Mouse (Mus musculus): ENCODE data around the gene Arhgap5. TPM values are rescaled to one million over a fixed set of nuclear protein-coding genes. Genes with fewer than 3 reads are reported as not detected.
A peak's percentile ranks its signal among the peaks of the same experiment; 100 is the strongest.

Arhgap5 gene
- polyA plus RNA-seq, 1 experiment from 2014 or later = 58.0 TPM

DNA sequence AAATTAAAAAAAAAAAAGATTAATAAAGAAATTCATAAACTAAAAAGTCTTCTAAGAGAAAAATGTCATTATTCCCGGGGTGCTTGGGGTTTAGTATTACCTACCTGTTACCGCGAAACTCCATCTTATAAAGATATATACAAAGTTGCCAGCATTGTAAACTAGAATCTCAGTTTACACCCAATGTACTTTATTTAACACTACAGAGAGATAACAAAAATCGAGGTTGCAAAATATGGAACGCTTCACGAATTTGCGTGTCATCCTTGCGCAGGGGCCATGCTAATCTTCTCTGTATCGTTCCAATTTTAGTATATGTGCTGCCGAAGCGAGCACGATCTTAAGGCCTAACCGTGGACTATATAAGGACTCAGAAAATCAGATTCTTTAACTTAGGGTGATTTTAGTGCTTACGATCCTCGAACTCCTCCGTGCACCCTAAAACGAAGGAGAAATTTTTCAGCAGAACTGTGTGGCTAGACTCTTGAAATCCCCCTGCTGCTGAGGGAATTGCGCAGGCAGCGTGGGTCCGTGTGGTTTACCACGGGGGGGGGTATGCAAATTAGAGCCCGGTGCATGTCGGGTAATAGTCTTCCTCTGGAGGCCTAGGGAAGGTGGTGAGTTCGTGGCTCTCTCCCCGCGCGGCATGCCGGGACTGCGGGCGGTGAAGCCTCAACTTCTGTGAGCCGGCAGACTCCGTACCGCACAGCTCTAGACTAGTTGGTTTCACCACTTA lies 100.7 kb downstream of the Arhgap5 start:
- Histone ChIP-seq H3K27me3 (ENCODE audit: control insufficient read depth, insufficient read depth, low read length) (no peaks in the 10 kb centered on the region), H3K36me3 (ENCODE audit: control insufficient read depth, insufficient read depth, low read length) (no peaks in the 10 kb centered on the region), H3K27ac (ENCODE audit: low read length) (peak overlapping the region; percentile 92), H3K4me2 (replicated peaks; ENCODE audit: low read depth, low read length) (peak overlapping the region; percentile 55), H3K4me3 (ENCODE audit: low read depth, low read length) (peak overlapping the region; percentile 90), H3K9me3 (ENCODE audit: control insufficient read depth, low read depth, low read length) (no peaks in the 10 kb centered on the region), H3K9ac (replicated peaks; ENCODE audit: low read depth, low read length) (peak overlapping the region; percentile 53), H3K4me1 (ENCODE audit: control insufficient read depth, insufficient read depth, low read length) (peaks cover 6% of the 10 kb centered on the region; the same call in 1 of the 2 replicates)
- ATAC-seq (ENCODE audit: insufficient number of reproducible peaks, insufficient read depth, low FRiP score, low read depth) = peak; percentile 88
- WGBS = under 1% methylated on average over 33 of the region's 33 CpGs

DNA sequence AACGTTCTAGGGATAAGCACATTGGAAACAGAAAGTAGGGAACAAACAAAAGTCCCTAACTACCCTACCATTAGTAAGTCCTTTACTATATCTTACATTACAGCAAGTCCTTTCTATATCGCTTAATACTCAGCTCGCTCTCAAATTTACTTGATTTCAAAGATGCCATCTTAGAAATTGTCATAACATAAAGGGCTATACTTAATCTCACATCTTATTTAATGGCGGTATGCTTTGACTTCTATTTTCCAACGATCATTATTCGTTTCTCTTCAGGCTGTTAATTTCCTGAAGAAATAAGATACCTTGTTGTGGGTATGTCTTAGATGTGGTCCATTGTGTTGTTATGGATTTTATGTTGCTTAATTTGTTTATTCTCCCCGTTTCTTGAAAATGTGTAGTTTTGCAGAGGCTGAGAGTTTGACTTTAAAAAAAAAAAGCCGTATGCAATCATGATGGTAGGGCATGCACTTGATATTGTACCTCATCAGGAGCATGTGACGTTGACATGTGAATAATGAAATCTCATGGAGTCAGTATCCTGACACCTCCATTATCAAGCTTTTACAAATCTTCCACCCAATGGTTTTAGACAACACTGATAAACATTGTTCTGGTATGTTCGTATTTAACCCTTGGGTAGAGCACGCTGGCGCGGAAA lies 101.3 kb downstream of the Arhgap5 start:
- Histone ChIP-seq H3K27ac (ENCODE audit: low read length) (peak overlapping the region; percentile 92), H3K27me3 (ENCODE audit: control insufficient read depth, insufficient read depth, low read length) (no peaks in the 10 kb centered on the region), H3K9me3 (ENCODE audit: control insufficient read depth, low read depth, low read length) (no peaks in the 10 kb centered on the region), H3K36me3 (ENCODE audit: control insufficient read depth, insufficient read depth, low read length) (no peaks in the 10 kb centered on the region), H3K4me3 (ENCODE audit: low read depth, low read length) (peak overlapping the region; percentile 90), H3K4me2 (replicated peaks; ENCODE audit: low read depth, low read length) (peak overlapping the region; percentile 34), H3K4me1 (ENCODE audit: control insufficient read depth, insufficient read depth, low read length) (peaks cover 6% of the 10 kb centered on the region; the same call in 1 of the 2 replicates), H3K9ac (replicated peaks; ENCODE audit: low read depth, low read length) (peak overlapping the region; percentile 53; the same call in 1 of the 2 replicates)
- ATAC-seq (ENCODE audit: insufficient number of reproducible peaks, insufficient read depth, low FRiP score, low read depth) = no peak
- 46% methylated on average over 13 of the region's 13 CpGs for WGBS

DNA sequence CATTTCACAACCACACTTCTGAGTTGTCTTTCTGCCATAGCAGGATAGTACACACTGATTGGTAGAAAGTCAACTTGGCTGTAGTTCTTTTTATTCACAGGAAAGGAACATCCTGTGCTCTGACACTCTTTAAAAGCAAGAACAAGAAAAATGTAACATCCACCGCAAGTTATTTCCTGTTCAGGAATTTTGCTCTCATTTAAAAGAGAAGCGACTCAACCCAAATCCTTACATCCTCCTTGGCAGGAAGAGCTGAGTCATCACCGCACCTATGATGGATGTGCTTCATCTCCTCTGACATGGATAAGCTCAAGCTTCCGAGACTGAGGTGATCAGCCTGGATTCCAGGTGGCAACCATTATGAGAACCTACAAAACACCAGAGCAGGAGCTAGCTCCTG lies 103.6 kb downstream of the Arhgap5 start:
- no peaks in the 10 kb centered on the region for H3K9me3 ChIP-seq (ENCODE audit: control insufficient read depth, low read depth, low read length)
- H3K36me3 ChIP-seq (ENCODE audit: control insufficient read depth, insufficient read depth, low read length) = no peaks in the 10 kb centered on the region
- H3K4me2 ChIP-seq (replicated peaks; ENCODE audit: low read depth, low read length) = no peak overlapping the region
- H3K9ac ChIP-seq (replicated peaks; ENCODE audit: low read depth, low read length) = no peak overlapping the region
- no peak overlapping the region for H3K27ac ChIP-seq (ENCODE audit: low read length)
- H3K27me3 ChIP-seq (ENCODE audit: control insufficient read depth, insufficient read depth, low read length) = no peaks in the 10 kb centered on the region
- H3K4me3 ChIP-seq (ENCODE audit: low read depth, low read length) = no peak overlapping the region
- H3K4me1 ChIP-seq (ENCODE audit: control insufficient read depth, insufficient read depth, low read length) = peaks cover 4% of the 10 kb centered on the region; the same call in 1 of the 2 replicates
- 35% methylated on average over 4 of the region's 4 CpGs for WGBS
- no peak for ATAC-seq (ENCODE audit: insufficient number of reproducible peaks, insufficient read depth, low FRiP score, low read depth)

DNA sequence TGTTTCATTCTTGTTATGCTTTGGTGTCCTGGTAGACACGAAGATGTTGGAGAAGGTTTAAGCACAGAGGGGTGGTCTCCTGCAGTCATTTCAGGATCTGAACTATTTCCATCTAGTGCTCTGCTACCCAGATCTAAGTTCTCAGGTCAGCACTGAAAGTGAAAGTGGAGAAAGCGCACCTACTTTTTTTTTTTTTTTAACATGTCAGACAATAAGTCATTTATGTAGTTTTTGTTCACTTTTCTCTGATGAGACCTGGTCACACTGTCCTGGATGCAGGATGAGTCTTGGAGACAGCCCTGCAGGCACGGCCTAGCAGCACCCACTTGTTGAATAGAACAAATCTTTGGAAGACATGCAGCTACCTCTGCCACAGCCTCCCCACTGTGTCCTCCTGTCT lies 111.9 kb downstream of the Arhgap5 start:
- no peak overlapping the region for H3K4me3 ChIP-seq (ENCODE audit: low read depth, low read length)
- H3K9ac ChIP-seq (replicated peaks; ENCODE audit: low read depth, low read length) = no peak overlapping the region
- no peaks in the 10 kb centered on the region for H3K9me3 ChIP-seq (ENCODE audit: control insufficient read depth, low read depth, low read length)
- H3K4me1 ChIP-seq (ENCODE audit: control insufficient read depth, insufficient read depth, low read length) = no peaks in the 10 kb centered on the region
- H3K36me3 ChIP-seq (ENCODE audit: control insufficient read depth, insufficient read depth, low read length) = no peaks in the 10 kb centered on the region
- ATAC-seq (ENCODE audit: insufficient number of reproducible peaks, insufficient read depth, low FRiP score, low read depth) = no peak
- H3K27me3 ChIP-seq (ENCODE audit: control insufficient read depth, insufficient read depth, low read length) = no peaks in the 10 kb centered on the region
- no peak overlapping the region for H3K27ac ChIP-seq (ENCODE audit: low read length)
- no peak overlapping the region for H3K4me2 ChIP-seq (replicated peaks; ENCODE audit: low read depth, low read length)
- 65% methylated on average over 3 of the region's 3 CpGs for WGBS

DNA sequence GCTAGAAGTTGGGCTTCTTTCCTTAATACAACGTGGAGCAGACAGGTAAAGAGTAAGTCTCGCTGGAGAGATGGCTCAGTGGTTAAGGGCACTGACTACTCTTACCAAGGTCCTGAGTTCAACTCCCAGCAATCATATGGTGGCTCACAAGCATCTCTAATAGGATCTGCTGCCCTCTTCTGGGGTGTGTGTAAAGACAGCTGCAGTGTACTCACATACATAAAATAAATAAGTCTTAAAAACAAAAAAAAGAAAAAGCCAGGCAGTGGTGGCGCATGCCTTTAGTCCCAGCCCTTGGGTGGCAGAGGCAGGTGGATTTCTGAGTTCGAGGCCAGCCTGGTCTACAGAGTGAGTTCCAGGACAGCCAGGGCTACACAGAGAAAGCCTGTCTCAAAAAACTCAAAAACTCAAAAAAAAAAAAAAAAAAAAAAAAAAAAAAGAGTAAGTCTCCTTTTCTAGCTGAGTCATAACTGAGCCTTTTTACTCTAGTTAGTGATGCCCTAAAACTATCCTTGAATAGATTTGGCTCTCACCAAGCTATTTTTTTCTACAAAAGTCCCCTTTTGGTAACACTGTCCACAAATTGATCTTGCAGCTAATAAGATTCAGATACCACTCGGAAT lies 114.8 kb downstream of the Arhgap5 start:
- Histone ChIP-seq H3K27me3 (ENCODE audit: control insufficient read depth, insufficient read depth, low read length) (no peaks in the 10 kb centered on the region), H3K9me3 (ENCODE audit: control insufficient read depth, low read depth, low read length) (no peaks in the 10 kb centered on the region), H3K27ac (ENCODE audit: low read length) (no peak overlapping the region), H3K4me3 (ENCODE audit: low read depth, low read length) (no peak overlapping the region), H3K4me1 (ENCODE audit: control insufficient read depth, insufficient read depth, low read length) (0 out of 2 replicates have a peak, but pooled peaks cover 2% of the 10 kb centered on the region), H3K4me2 (replicated peaks; ENCODE audit: low read depth, low read length) (no peak overlapping the region), H3K9ac (replicated peaks; ENCODE audit: low read depth, low read length) (no peak overlapping the region), H3K36me3 (ENCODE audit: control insufficient read depth, insufficient read depth, low read length) (no peaks in the 10 kb centered on the region)
- no peak for ATAC-seq (ENCODE audit: insufficient number of reproducible peaks, insufficient read depth, low FRiP score, low read depth)
- 83% methylated on average over 5 of the region's 5 CpGs for WGBS

DNA sequence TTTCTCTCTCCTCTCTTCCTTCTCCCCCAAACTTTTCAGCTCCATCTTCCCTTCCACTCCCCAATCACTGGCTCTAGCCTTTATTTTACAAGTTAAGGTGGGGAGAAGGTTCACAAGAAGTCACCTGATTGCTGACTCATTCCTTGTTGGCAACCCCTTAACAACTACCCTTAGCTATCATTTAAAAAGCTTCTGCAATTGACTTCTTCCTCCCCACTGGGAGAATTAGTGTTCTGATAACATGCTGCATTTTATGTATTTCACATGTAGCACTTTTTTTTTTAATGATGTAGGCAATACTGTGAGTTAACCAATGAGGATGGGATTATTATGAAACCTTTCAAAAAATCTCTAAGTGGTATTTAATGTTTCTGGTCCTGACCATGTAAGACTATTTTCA lies 115.9 kb downstream of the Arhgap5 start:
- Histone ChIP-seq H3K27ac (ENCODE audit: low read length) (no peak overlapping the region), H3K4me1 (ENCODE audit: control insufficient read depth, insufficient read depth, low read length) (0 out of 2 replicates have a peak, but pooled peaks cover 2% of the 10 kb centered on the region), H3K9me3 (ENCODE audit: control insufficient read depth, low read depth, low read length) (no peaks in the 10 kb centered on the region), H3K4me3 (ENCODE audit: low read depth, low read length) (no peak overlapping the region), H3K9ac (replicated peaks; ENCODE audit: low read depth, low read length) (no peak overlapping the region), H3K36me3 (ENCODE audit: control insufficient read depth, insufficient read depth, low read length) (no peaks in the 10 kb centered on the region), H3K27me3 (ENCODE audit: control insufficient read depth, insufficient read depth, low read length) (no peaks in the 10 kb centered on the region), H3K4me2 (replicated peaks; ENCODE audit: low read depth, low read length) (no peak overlapping the region)
- ATAC-seq (ENCODE audit: insufficient number of reproducible peaks, insufficient read depth, low FRiP score, low read depth) = no peak

Other genes starting within 250 kb of the Arhgap5 start
- 2.7 and 3.2 TPM in 2 replicates for gene Akap6, start 195.4 kb downstream of the Arhgap5 start, polyA plus RNA-seq (2014; fragmentation: Nextera tagmentation; extraction: Ambion mirVana)